Mouse (Mus musculus) erythroblast, embryonic 14.5 days (primary cell): ENCODE data around the gene 1700010I14Rik.

Experiments used
- GATA1 ChIP-seq: IDR thresholded peaks from 2 replicates; pipeline ENCODE4 v1.6.1; 2012; ENCODE audit warnings: low read length, inconsistent platforms, mixed read lengths
- TAL1 ChIP-seq: IDR thresholded peaks from 3 replicates; pipeline ENCODE4 v1.6.1; 2012; ENCODE audit warnings: low read length, inconsistent platforms, mixed read lengths

DNA sequence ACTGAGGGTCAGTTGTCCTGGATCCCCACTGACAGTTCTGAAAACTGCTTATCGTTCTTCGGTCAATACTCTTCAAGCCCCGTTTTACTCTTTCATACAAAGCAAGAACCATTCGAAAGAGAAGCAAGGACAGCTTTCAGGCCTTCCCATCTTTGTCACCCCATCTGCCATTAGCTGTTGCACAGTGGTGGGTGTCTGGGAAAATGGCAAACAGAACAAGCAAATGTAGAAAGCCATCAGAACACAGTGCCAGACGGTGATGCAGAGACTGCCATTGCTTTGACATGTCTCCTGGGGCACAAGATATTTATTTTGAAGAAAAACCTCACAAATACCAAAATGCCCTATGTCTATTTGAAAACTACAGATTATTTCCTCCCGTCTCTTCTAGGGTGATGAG lies 11.4 kb upstream of the 1700010I14Rik start:
- TF ChIP-seq TAL1 (no peak), GATA1 (no peak)
